Mouse (Mus musculus) testis, adult 2 months (tissue): Measurements from ENCODE around the gene Klf11.

ENCODE experiments used
- CTCF ChIP-seq: fragments of 200-500 bp; IDR thresholded peaks from 2 replicates; pipeline ENCODE4 v1.5.1; 2012; ENCODE audit warnings: low read depth, mild to moderate bottlenecking, inconsistent platforms, low read length, moderate library complexity; ENCODE audit not compliant: control insufficient read depth, insufficient read depth, insufficient replicate concordance
- POLR2A ChIP-seq: fragments of 200-500 bp; IDR thresholded peaks from 2 replicates; pipeline ENCODE4 v1.6.1; 2012; ENCODE audit warnings: low read depth, mild to moderate bottlenecking, inconsistent platforms, low read length, moderate library complexity; ENCODE audit not compliant: control insufficient read depth

GRCm38 (mm10) chr12:24645901-24646300 is 5.2 kb upstream of the Klf11 start:
- TF ChIP-seq CTCF (no peak), POLR2A (no peak)
